Mouse (Mus musculus): ENCODE data around the gene Sec14l2. TPM values are rescaled to one million over a fixed set of nuclear protein-coding genes. Genes with fewer than 3 reads are reported as not detected.
"Not testable (repeated sequence)": the region's sequence is repeated elsewhere in the genome, so short reads cannot be mapped to it uniquely, and the experiment has no call there.

Gene Sec14l2
- total RNA-seq, 2 experiments from 2014 or later: 37.7 to 45.2 TPM

DNA sequence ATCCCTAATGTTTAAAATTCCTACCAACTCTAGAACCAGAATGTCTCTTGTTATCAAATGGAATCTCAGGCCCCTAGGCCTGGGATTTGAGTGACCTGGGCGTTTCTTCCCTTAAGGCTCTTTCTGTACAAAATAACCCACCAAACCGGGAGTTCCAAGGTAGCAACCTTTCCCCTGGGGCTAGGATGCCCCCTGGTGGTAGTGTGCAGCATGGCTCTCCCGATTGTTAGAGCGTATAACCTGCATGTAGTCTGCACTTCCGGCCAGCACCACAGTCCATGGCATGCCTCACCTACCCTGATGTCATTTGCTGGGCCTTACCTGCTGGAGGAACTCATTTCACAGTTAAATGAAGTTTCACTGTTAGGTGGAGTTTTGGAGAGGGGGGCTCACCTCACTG is 707 bp upstream of the Sec14l2 start:
- Histone ChIP-seq H3K27ac (no peak overlapping the region), H3K4me3 (no peak overlapping the region)
- intact Hi-C loops (cut with DNase I): no loop called here
- peak; percentile 78 for TF ChIP-seq CTCF (IDR thresholded peaks at IDR 0.05)
- DNase-seq (ENCODE audit: extremely low spot score in 1 of 2, low spot score in 2 of 2): no peak

DNA sequence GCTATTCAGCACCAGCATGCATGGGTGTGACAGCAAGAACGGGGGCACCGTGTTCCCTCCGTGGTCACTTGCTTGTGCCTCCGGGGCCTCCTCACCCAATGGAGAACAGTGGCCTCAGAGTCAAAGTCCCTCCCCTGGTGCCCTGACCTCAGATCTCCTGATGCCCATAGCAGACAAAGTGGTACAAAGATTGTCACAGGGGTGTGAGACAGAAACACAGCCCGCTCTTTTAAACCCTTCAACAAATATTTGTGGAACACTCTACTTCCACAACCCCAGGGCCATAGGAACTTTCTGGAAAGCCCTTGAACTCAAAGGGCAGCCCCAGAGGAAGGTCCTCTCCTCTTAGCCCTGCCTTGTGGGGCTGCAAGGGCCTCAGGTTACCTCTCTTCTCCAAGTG is 989 bp downstream of the Sec14l2 start:
- TF ChIP-seq CTCF (IDR thresholded peaks at IDR 0.05): no peak

GRCm38 (mm10) chr11:4121691-4122090 is 1.5 kb downstream of the Sec14l2 start:
- DNase-seq (ENCODE audit: extremely low spot score in 1 of 2, low spot score in 2 of 2): no peak
- H3K4me3 ChIP-seq: no peak overlapping the region
- no peak overlapping the region for H3K27ac ChIP-seq
- TF ChIP-seq CTCF (IDR thresholded peaks at IDR 0.05): no peak
- intact Hi-C loops (cut with DNase I): no loop called here

More for the DNA sequence above, 989 bp downstream of the Sec14l2 start:
- intact Hi-C loops (cut with DNase I): no loop called here
- H3K27ac ChIP-seq: no peak overlapping the region
- no peak overlapping the region for H3K4me3 ChIP-seq
- no peak for DNase-seq (ENCODE audit: extremely low spot score in 1 of 2, low spot score in 2 of 2)

- DNase-seq (ENCODE audit: extremely low spot score in 1 of 2, low spot score in 2 of 2): no peak
- Histone ChIP-seq H3K27ac (no peak overlapping the region), H3K4me3 (no peak overlapping the region)
- no peak for TF ChIP-seq CTCF (IDR thresholded peaks at IDR 0.05)
- intact Hi-C loops (cut with DNase I): no loop called here
Observed at GRCm38 (mm10) chr11:4119635-4120034, 3.6 kb downstream of the Sec14l2 start.

DNA sequence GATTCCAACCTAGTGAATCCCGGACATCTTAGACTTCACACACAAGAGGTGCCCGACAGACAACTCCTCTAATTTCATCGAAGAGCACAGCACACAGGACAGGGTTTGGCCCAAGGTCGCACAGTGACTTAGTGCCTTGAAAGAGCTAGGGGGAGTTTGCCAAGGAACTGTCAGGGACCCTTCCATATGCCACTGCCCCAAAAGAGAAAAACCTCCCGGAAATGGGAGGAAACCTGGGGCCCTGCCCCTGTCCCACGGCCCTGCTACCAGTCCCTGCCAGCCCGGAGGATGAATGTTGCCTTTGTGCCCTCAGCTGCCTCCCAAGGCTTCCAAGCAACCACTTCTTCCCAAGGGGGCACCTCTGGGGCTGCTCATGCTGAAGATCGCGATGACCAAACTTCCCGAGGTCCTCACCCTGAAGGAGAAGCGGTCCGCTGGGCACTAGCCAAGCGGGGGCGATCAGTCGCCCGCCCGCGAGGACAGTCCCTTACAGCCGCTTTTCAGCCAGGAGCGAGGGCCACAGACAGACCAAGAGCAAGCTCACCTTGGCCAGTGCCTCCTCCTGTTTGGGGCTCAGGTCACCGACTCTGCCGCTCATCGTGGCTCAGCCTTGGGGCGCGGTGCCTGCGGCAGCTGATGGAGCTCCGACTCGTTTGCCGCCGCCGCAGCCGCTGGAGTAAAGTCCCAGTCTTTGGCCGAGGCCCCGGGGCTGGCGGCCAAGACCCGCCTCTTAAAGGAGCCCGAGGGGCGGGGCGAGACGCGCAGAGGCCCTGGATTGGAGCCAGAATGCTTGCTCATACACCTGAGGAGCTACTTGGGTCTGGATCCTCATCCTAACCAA is 4.9 kb downstream of the Sec14l2 start:
- peak; percentile 81 to 84 for DNase-seq (ENCODE audit: extremely low spot score in 1 of 2, low spot score in 2 of 2)
- Histone ChIP-seq H3K27ac (peak overlapping the region; percentile 91), H3K4me3 (peak overlapping the region; percentile 71)
- intact Hi-C loops (cut with DNase I): loop anchor here (1.0 kb wide), 1 partner anchor 22 kb away; no protein-coding TSS in a partner anchor
- TF ChIP-seq CTCF (IDR thresholded peaks at IDR 0.05): no peak

DNA sequence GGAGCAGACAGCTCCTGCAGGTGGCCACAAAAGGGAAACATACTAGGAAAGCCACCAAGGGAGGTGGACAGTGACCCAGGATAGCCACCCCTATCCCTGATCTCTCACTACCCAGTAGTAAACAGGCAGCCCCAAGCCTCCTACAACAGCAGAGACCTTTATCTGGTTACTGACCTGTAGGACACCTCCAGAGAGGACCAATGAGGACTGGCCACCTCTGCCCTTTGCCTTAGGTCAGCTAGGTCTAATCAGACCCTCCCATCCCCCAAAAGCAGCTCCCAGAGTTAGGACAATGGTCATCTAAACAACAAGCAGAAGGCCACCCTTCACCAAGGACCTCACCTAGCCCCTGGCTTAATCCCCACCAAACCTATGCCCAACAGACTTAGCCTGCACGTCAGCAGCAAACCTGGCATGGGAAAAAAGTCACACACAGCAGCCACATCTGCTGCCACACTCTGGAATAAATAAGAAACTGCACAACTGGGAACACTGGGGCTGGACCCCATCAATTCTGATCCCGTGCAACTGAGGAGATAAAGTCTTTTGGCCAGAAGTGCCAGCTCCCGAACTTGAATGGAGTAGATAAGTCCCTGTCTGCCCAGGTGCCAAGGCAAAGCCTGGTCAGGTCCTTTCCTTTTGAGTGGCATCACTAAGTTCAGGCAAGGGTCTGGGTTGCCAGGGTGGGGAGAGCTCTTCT is 5.7 kb downstream of the Sec14l2 start:
- DNase-seq (ENCODE audit: extremely low spot score in 1 of 2, low spot score in 2 of 2): no peak
- intact Hi-C loops (cut with DNase I): loop anchor here (1.0 kb wide), 1 partner anchor 21 kb away; no protein-coding TSS in a partner anchor
- Histone ChIP-seq H3K27ac (peak overlapping the region; percentile 91), H3K4me3 (peak overlapping the region; percentile 71)
- TF ChIP-seq CTCF (IDR thresholded peaks at IDR 0.05): peak; percentile 24

- peak overlapping the region; percentile 91 for H3K27ac ChIP-seq
- TF ChIP-seq CTCF (IDR thresholded peaks at IDR 0.05): no peak
- peak overlapping the region; percentile 71 for H3K4me3 ChIP-seq
- peak in 1 of 2 experiments; percentile 62 for DNase-seq (ENCODE audit: extremely low spot score in 1 of 2, low spot score in 2 of 2)
- intact Hi-C loops (cut with DNase I): no loop called here
Observed at GRCm38 (mm10) chr11:4116458-4117141, 6.6 kb downstream of the Sec14l2 start.

GRCm38 (mm10) chr11:4115407-4115806 is 7.8 kb downstream of the Sec14l2 start:
- Histone ChIP-seq H3K4me3 (no peak overlapping the region; the same call in 1 of the 2 replicates), H3K27ac (peak overlapping the region; percentile 37; the same call in 1 of the 2 replicates)
- no peak for TF ChIP-seq CTCF (IDR thresholded peaks at IDR 0.05)
- intact Hi-C loops (cut with DNase I): no loop called here
- no peak for DNase-seq (ENCODE audit: extremely low spot score in 1 of 2, low spot score in 2 of 2)

DNA sequence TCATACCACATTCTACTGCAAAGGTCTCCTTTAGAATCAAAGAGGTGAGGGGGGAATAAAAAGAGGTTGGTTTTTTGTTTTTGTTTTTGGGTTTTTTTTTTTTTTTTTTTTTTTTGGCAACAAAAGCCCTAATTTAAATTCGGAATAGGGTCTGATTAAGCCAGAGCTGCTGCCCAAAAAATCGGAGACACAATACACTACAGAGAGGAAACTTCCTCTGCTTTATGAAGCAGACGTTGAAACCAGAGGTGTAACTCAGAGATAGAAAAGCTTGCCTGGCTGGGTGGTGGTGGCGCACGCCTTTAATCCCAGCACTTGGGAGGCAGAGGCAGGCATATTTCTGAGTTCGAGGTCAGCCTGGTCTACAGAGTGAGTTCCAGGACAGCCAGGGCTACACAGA is 8.7 kb downstream of the Sec14l2 start:
- H3K27ac ChIP-seq; DNase-seq (ENCODE audit: extremely low spot score in 1 of 2, low spot score in 2 of 2); H3K4me3 ChIP-seq; intact Hi-C loops (cut with DNase I): not testable (repeated sequence)

DNA sequence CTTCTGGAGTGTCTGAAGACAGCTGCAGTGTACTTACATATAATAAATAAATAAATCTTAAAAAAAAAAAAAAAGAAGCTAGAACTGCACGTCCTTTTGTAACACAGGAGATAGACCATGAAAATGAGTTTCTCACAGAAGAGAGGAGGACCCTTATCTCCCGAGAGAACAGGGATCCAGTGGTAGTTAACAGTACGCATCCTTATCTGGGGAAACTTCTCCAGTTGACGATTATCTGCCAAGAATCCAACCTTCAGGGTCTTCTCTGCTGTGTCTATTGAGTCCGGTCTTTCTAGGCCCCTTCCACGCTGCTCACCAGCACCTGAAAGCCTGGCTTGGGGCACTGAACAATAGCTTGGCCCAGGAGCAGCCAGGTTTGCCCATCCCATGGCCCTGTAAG is 9.2 kb downstream of the Sec14l2 start:
- TF ChIP-seq CTCF (IDR thresholded peaks at IDR 0.05): no peak
- intact Hi-C loops (cut with DNase I): no loop called here
- no peak for DNase-seq (ENCODE audit: extremely low spot score in 1 of 2, low spot score in 2 of 2)

GRCm38 (mm10) chr11:4113496-4113895 is 9.7 kb downstream of the Sec14l2 start:
- Histone ChIP-seq H3K4me3 (no peak overlapping the region), H3K27ac (no peak overlapping the region)
- no peak for DNase-seq (ENCODE audit: extremely low spot score in 1 of 2, low spot score in 2 of 2)
- intact Hi-C loops (cut with DNase I): no loop called here
- TF ChIP-seq CTCF (IDR thresholded peaks at IDR 0.05): no peak

More for the DNA sequence above, 9.2 kb downstream of the Sec14l2 start:
- H3K4me3 ChIP-seq: no peak overlapping the region
- no peak overlapping the region for H3K27ac ChIP-seq

GRCm38 (mm10) chr11:4112861-4113260 is 10.4 kb downstream of the Sec14l2 start:
- Histone ChIP-seq H3K27ac (no peak overlapping the region), H3K4me3 (no peak overlapping the region)
- no peak for TF ChIP-seq CTCF (IDR thresholded peaks at IDR 0.05)
- intact Hi-C loops (cut with DNase I): no loop called here
- DNase-seq (ENCODE audit: extremely low spot score in 1 of 2, low spot score in 2 of 2): peak in 1 of 2 experiments; percentile 7

Measured in left cerebral cortex, adult 2 months (tissue).